Mouse (Mus musculus) frontal cortex, adult 2 months (tissue): Measurements from ENCODE around the gene Ctbp2. TPM values are rescaled to one million over a fixed set of nuclear protein-coding genes. Genes with fewer than 3 reads are reported as not detected.

Experiments used
- DNase-seq, 2 experiments: peaks; one replicate each; pipeline ENCODE4 v3.0.0; 2022; ENCODE audit warnings: low spot score in 1 of 2; ENCODE audit errors: extremely low spot score in 1 of 2
- polyA plus RNA-seq: library from polyadenylated mRNA; depleted of rRNA; stranded (reverse); fragments of >200 nt; gene quantifications from 2 replicates; pipeline ENCODE4 v1.2.3, GENCODE M21; 2012; rRNA removed

Ctbp2 gene
- polyA plus RNA-seq, 1 experiment: 59.6 TPM

DNA sequence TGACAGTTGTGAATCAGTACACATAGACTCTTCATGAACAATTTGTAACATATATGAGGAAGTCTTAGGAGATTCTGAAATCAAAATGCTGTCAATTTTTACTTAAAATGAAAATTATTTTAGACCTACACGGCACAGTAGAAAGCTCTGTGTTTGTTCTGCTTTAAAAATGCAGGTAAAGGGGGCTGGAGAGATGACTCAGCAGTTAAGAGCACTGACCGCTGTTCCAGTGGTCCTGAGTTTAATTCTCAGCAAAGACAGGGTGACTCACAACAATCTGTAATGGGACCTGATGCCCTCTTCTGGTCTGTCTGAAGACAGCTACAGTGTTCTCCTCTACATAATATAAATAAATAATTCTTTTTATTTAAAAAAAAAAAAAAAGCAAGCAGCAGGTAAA is 158.4 kb downstream of the Ctbp2 start:
- no peak for DNase-seq

DNA sequence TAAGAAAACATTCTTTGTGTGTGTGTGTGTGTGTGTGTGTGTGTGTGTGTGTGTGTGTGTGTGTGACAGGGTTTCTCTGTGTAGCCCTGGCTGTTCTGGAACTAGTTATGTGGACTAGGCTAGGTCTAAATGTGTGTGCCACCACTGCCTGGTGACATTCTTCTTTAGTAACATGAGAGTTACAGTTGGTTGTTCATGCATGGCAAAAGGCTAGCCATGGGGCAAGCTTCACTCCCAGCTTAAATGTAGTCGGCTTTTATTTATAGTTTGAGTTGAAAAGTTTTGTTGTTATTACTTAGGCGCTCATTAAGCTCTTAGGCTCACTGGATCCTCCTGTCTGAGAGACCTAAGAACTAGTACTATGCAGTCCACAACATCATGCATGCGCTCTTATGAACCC is 159.8 kb downstream of the Ctbp2 start:
- no peak for DNase-seq

DNA sequence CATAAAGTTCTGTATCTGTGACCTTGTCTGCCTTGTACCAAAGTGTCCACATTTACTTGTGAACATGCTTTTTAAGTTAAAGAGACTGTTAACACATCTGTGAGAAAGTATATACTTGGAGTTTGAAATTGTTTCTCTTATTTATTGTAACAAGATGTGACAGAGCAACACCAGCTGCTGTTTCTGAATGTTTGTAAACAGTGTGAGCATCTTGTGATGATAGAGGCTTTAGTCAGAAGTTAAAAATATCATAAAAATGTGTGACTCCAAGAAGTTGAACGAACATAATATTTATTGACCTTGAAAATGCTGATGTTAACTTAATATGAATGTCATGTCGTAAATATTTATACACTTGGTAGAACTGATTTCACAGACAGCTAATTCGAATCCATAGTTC is 173.5 kb downstream of the Ctbp2 start:
- DNase-seq: no peak

- DNase-seq: no peak
Measured at GRCm38 (mm10) chr7:132949968-132950367, 174.2 kb downstream of the Ctbp2 start.

- DNase-seq: no peak
Measured at GRCm38 (mm10) chr7:132940569-132940968, 183.6 kb downstream of the Ctbp2 start.

DNA sequence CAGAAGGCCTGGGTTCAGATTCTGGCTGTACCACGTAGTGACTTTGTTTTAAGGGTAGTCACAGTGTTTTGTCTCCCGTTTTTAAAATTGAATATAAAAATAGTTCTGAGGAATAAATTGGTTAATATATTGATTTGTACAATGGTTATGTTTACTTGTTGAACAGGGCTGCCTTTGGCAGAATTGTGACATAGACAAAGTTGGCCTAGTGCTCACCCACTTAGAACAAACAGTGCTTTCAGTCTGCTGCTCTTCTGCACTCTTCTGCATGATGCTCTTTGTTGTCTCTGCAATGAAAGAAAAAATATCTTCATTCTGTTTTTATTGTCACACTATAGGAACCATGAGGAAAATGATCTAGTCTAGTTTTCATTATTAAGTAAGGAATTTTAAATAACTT is 185.0 kb downstream of the Ctbp2 start:
- no peak for DNase-seq

Other genes with a start within 250 kb of the Ctbp2 start
- 29.0 and 29.4 TPM in 2 replicates for gene Zranb1, start 193.2 kb downstream of the Ctbp2 start, polyA plus RNA-seq
- 63.2 and 69.6 TPM in 2 replicates for gene Fgfr2, start 1.0 kb downstream of the Ctbp2 start, polyA plus RNA-seq